Mouse (Mus musculus): ENCODE data around the gene Dnaaf1.

DNA sequence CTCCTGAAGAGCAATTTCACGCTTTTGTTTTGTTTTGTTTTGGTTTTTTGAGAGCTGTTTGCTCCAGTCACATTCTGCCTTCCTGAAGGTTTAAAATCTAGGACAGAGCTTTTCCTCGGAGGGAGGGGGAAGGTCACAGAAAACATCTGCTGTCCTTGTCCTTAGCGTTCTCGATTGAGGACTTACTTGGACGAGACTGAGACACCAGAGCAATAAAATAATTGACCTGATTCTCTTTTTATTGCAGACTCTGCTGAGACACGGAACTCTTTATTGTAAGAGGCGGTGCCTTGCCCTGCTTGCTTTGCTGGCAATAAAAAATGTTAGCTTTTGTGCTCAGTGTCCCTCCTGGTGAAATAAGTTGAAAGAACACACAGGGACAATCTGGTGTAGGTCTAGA lies 64.8 kb downstream of the Dnaaf1 start:
- TF ChIP-seq EP300 (IDR thresholded peaks at IDR 0.05; ENCODE audit: insufficient read depth, low read depth, low read length) (no peak), CTCF (IDR thresholded peaks at IDR 0.05; ENCODE audit: low read depth, low read length) (no peak)

Data from ES-Bruce4 (cell line).